Mouse (Mus musculus): ENCODE measurements around the gene Xiap.
"Not testable (repeated sequence)": the region's sequence is repeated elsewhere in the genome, so short reads cannot be mapped to it uniquely, and the experiment has no call there.

Gene Xiap

DNA sequence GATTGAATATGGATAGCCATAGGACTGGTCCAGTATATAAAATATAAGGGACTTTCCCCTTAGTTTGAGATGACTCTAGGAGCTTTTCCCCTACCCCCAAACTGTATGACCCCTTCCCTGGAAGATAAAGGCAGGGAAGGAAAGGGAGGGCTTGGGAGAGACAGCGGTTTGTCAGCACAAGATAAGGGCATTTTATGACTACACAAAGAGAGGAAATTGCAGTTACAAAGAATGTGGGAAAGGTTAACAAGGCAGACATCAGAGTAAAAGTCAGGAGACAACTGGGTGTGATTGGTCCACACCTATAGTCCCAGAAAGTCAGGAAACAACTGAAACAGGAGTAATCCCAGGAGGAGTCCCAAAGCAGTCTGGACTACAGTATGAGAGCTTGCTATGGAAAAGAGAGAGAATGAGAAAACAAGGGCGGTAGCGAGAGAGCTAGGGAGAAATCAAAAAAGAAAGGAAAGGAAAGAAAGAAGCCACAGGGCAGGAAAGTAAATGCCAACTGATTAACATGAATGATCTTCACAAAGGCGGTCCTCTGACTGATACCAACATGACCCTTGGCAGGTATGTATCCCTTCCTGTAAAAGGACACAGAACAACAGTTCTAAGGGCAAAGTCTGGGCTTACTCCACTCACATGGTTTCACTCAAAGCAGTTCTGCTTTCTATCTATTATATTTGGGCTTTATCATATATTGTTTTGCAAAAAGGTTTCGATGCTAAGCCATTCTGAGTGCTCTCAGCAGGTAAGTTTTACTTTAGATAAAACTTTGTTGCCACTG lies at the start of gene Xiap:
Xiap (plus strand) TSS at position 398 of the 787 bp plus-strand sequence.
- no peak for DNase-seq (ENCODE audit: low read depth, low spot score)

- no peak for DNase-seq (ENCODE audit: low read depth, low spot score)
These were observed 46.7 kb upstream of the Xiap start for GRCm38 (mm10) chrX:42012677-42013208.

DNA sequence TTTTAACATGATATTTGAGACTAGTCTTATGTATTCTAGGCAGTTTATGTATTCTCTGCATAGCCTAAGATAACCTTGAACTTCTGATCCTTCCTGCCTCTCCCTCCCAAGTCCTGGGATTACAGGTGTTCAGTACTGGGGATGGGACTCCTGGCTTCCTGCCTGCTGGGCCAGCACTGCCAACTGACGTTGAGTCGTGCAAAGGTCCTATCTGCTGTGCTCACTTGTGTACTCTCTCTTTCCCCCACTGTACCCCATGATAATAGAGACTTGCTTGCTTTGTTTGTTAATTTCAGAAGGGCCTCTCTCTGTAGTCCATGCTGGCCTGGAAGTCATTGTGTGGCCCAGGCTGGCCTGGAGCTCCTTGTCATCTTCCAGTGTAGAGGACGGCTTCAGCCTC lies 45.7 kb upstream of the Xiap start:
- no peak for DNase-seq (ENCODE audit: low read depth, low spot score)

DNA sequence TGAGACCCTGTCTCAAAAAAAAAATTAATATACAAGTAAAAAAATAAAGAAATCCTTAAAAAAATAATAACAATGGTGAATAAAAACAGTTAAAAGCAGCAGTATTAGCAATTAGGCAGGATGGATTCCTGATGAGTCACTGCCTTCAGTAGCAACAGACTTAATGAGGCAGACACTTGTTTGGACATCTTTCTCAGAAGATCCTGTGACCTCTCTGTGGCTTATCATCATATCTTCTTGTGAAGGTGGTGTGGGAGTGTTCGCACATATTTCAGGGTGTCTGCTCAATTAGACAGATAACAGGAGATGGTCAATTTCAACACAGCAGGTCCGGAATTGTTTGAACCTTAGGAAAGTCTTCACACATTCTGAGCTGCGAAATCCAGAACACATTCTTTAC lies 45.0 kb upstream of the Xiap start:
- DNase-seq (ENCODE audit: low read depth, low spot score), result peak; percentile 25

DNA sequence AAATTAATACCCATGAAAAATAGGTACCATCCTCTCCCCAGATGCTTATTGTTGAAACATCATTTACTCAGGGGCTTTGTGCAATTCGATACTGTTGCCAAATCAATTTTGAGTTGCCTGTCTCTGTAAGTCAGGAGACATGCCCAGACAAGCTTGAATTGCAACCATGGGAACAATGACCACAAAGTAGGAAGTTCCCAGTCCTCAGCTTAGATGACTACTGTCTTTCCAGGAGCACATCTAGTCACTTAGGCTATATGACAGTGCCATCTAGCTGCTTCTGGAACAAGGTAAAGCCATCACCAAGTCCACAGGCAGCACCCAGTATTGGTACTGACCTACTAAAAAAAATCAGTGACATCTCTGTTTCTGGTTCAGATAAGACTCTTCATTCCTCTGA lies 41.4 kb upstream of the Xiap start:
- peak; percentile 27 for DNase-seq (ENCODE audit: low read depth, low spot score)

- DNase-seq (ENCODE audit: low read depth, low spot score), result no peak
These were observed 40.0 kb upstream of the Xiap start for GRCm38 (mm10) chrX:42019441-42019840.

- DNase-seq (ENCODE audit: low read depth, low spot score), result not testable (repeated sequence)
These were observed 33.6 kb upstream of the Xiap start for GRCm38 (mm10) chrX:42025802-42026440.

DNA sequence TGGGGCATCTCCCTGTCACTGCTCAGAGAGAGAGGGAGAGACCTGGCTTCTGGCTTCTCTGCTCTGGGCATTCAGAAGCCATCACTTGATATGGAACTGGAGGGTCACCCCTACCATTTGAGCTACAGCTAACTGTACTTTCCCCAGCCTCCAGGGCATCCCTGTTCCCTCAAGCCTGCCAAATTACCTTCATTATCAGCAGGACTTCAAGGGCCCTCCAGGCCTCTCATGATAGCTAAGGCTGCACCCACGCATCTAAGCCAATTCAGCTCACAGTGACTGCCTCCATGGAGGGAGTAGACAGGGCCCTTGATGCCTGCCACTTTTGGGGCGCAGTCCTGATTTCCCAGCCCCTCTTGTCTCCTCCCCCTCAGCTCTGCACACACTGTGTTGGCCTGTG lies 32.5 kb upstream of the Xiap start:
- not testable (repeated sequence) for DNase-seq (ENCODE audit: low read depth, low spot score)

DNA sequence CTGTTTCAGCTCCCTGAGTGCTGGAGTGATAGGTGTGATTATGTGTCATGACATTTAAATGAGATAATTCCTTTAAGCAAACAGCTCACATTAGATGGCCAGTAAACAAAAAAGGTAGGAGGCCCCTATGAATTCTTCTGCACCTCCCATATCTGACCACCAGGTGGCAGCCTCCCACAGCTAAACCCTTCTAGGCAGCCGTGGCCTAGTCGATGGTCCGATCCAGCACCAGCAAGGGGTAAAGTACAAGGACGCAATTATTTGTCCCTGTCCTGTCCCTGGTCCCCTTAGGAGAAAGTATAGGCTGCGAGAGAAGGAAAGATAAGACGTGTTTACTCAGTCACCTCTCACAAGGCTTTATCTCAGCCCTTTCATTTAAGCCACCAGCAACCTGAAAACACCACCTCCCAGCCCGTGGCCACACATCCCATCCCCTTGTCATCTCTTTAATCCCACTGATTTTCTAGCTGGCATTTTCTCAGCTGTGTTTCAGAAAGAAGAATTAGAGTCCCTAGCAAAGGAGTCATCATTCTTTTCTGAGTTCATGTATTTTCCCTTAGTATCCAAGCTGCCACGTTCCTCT lies 26.3 kb upstream of the Xiap start:
- DNase-seq (ENCODE audit: low read depth, low spot score), result peak; percentile 70

DNA sequence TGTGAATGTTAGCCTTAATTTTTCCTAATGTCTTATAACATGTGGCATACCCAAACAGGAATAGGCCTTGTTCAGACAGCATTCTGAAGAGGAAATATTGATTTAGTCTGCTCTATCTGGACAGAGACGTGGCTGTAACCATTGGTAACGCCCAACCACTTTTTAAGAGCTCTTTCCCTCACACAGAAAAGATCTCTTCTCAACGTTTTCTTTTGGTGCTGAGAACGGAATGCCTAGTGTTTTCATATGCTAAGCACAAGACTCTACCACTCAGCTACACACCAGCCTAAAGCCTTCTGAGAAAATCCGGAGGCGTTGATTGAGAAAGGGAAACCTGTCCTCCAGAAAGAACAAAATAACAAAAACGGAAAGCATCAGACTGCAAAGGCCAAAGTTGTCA lies 25.6 kb upstream of the Xiap start:
- DNase-seq (ENCODE audit: low read depth, low spot score), result peak; percentile 37

- DNase-seq (ENCODE audit: low read depth, low spot score), result peak; percentile 72
These were observed 20.0 kb upstream of the Xiap start for GRCm38 (mm10) chrX:42039481-42039880.

- DNase-seq (ENCODE audit: low read depth, low spot score), result no peak
These were observed 14.5 kb upstream of the Xiap start for GRCm38 (mm10) chrX:42044935-42045334.

GRCm38 (mm10) chrX:42050652-42051643 lies 8.5 kb upstream of the Xiap start:
- peak; percentile 49 for DNase-seq (ENCODE audit: low read depth, low spot score)

GRCm38 (mm10) chrX:42057012-42057411 lies 2.5 kb upstream of the Xiap start:
- no peak for DNase-seq (ENCODE audit: low read depth, low spot score)

DNA sequence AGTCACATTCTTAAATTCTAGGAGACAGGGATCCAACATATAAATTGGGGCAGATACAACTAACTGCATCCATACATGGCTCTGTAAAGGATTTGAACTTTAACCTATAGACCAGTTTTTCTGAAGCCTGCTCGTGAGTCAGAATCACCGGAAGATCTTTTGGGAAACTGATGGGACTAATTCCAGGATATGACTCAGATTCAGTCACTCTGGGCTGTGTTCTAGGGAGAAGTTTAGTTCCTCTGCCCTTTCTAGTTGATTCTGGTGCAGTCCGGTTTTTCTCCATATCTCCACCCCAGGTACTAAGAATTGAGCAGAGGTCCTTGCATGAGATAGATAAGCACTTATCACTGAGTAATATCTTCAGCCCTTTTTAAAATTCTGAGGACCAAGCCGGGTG lies 1.6 kb upstream of the Xiap start:
- no peak for DNase-seq (ENCODE audit: low read depth, low spot score)

DNA sequence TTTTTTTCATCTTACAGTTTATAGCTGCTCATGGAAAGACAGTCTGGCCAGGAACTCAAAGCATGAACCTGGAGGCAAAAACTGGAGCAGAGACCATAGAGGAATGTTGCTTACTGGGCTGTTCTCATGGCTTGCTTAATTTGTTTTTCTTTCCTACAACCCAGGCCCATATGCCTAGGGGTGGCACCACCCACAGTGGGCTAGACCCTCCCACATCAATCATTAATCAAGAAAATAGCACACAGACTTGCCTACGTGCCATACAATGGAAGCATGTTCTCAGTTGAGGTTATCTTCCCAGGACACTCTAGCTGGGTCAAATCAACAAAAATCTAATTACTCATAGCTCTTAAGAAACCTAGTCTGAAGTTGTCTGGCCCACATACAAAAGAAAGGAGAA lies 4.1 kb downstream of the Xiap start:
- no peak for DNase-seq (ENCODE audit: low read depth, low spot score)

- no peak for DNase-seq (ENCODE audit: low read depth, low spot score)
These were observed 5.6 kb downstream of the Xiap start for GRCm38 (mm10) chrX:42065086-42065485.

DNA sequence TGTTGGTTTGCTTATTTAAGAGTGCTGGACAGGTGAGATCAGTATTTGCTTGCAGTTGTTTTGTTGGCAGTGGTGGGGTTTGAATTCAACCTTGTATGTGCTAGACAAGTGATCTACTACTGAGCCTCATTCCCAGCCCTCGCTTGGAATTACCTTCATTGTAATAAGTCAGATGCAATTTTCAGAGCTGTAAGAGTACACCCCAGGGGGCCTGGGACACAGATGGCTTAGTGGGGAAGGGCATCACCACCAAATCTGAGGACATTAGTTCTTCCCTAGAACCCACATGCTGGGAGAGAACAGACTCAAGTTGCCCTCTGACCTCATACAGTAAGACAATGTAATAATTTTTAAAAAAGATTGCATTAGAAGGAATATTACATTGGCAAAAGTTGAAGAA lies 7.3 kb downstream of the Xiap start:
- DNase-seq (ENCODE audit: low read depth, low spot score), result no peak

GRCm38 (mm10) chrX:42067791-42068200 lies 8.3 kb downstream of the Xiap start:
- DNase-seq (ENCODE audit: low read depth, low spot score), result peak; percentile 83

- peak; percentile 92 for DNase-seq (ENCODE audit: low read depth, low spot score)
These were observed 8.9 kb downstream of the Xiap start for GRCm38 (mm10) chrX:42068201-42068874.

- no peak for DNase-seq (ENCODE audit: low read depth, low spot score)
These were observed 9.4 kb downstream of the Xiap start for GRCm38 (mm10) chrX:42068875-42069257.

Measured in ZHBTc4 (cell line).